Mouse (Mus musculus) ovary, postnatal 10 days (tissue): ENCODE data around the gene Lgals3.

Experiments used
- DNase-seq: peaks from one replicate; pipeline ENCODE4 v3.0.0; 2022; ENCODE audit warnings: low spot score

Gene Lgals3

DNA sequence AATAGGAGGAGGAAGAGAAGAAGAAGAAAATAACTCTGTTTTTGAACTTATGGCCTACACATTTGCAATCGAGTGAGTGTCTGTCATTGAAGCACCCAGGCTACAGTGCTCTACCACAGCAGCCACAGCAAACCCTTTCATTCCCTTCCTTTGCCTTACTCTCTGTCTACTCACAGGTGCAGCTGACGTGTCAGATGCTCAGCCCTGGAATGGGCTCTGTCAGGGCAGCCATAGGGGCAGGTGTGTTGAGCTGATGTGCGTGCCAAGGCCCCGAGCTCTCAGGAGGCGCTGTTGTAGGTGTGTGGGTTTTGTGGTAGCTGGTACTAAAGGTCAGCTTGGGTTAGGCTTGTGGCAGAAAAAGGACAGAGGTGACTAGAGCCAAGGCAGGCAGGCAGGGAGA, 2.2 kb downstream of the Lgals3 start:
- DNase-seq = no peak

DNA sequence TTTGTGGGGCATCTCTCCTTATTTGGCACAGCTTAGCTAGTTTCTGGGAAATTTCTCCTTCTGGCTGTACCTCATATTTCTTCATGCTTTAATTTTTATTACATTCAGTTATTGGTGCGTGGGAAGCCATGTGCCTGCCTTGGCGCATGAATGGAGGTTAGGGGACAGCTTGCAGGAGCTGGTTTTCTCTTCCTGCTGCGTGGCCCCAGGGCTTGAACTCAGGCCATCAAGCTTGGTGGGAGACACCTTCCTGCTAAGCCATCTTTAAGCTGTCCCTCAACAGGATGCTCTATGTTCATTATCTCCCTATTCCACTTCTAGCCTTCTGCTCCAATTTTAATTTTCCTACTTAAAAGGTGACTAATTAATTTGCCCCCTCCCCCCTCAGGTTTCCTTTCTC, 3.2 kb downstream of the Lgals3 start:
- no peak for DNase-seq

DNA sequence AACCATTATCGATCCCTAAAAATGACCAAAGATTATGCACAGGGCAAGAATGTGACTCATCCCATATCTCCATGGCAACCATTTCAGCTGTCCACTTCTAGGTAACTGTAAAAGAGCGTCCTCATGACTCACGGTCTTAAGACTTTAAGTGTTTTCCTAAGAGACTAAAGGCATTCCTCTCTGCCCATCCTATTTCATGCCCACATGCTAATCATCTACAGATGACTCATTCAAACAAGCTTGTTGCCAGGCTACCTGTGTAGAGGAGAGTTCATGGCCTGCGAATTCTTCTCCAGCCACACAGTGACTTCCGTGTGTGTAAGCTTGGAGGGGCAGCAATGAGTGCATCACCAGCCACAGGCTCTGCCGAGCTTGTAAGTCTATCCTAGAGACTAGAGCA, 4.1 kb downstream of the Lgals3 start:
- DNase-seq = no peak

DNA sequence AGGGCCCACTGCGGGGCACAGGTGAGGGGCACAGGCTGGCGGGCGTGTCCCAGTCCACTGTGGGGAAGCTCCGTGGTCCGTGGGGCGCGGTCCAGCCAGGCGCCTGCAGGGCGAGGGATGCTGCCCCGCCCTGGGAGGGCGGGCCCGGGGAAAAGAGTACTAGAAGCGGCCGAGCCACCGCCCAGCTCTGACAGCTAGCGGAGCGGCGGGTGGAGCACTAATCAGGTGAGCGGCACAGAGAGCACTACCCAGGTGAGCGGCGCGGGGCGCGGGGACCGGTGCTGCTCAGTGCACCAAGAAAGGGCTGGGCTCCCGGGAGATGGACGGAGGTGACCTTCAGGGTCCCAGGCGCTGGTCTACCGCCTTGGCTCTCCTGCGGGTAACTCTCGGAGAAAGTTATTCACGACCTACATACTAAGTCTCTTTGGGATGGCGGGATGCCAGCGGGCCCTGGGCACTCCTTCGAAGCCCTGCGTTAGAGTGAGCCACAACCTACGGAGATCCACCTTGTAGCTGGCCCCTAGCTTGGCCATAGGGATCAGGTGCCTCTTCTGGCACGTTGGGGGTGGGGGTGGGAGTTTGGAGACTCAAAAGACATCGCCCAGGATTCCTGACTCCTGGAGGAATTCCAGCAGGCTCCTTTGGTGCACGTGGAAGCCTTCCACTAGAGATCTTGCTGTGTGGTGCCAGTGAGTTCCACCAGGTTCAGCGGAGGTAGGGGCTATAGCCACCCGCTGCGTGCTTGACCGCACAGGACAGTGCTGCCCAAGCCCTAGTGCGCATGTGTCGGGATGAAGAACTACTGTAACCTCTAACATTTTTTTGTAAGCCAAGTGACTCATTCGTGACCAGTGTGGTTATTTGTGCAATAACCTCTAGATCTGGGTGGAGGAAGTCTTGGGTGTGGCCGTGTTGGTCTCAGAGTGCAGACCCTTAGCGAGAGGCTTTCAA, 6.5 kb downstream of the Lgals3 start:
- no peak for DNase-seq

DNA sequence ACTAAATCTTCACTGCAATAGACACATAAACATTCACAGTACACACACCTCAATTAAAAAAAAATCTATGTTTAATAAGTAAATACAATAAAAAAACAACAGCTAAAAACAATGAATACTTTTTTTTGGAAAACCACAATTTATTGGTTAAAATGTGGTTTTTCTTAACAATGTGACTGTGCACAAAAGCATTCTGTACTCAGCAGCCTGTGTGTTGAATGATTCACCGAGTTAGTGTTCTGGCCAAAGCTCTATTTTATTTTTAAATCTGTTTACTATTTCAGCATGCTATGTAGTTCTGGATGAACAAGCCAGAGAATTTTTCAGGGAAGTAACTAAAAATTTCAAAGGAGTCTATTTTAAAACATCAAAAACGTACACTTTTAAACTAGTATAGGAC, 9.0 kb downstream of the Lgals3 start:
- no peak for DNase-seq

DNA sequence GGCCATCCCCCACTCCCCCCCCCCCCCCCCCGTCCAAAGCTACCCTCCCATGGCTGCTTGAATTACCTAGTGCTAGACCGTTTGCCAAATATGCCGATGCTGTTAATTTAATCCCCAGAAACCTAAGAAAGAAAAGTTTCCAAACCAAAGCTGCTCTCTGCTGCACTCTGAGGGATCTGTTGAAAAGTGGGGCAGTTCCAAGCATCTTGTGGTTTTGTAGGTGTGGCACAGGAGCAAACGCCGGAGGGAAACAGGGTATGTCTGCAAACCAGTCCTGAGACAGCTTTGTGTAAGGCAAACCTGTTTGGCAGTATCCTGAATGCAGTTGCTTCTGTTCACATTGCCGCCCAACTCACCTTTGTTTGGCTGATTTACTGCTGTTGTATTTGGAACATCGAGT, 10.8 kb downstream of the Lgals3 start:
- DNase-seq = no peak

DNA sequence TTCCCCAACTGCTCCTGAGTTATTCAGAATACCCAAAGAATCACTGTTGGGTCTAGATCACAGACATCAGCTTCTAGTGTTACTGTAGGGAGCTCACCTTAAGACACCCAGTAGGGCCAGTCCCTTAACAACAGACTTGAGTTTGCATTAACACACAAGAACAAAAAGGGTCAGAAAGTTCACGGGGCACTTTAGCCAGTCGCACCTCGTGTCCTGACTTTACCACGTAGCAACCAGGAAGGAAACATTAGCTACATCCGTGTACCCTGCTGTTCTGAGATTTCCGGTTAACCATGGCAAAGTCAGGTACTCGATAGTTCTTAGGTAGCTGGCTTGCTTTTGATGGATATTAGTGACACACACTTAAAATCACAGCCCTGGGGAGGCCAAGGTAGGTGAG, 16.4 kb downstream of the Lgals3 start:
- no peak for DNase-seq

DNA sequence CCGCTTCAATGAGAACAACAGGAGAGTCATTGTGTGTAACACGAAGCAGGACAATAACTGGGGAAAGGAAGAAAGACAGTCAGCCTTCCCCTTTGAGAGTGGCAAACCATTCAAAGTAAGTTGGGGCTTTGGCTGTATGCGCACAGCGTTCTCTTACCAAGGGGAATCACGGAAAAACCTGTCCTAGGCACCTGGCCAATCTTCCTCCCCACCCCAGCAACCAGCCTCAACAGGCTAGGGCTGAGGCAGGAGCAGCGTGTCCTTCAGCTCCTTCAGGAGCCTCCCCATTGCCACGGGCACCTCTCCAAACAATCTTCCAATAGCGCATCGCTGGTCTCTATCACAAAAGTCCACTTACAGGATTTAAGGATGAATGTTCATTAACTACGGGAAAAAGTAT, 17.1 kb downstream of the Lgals3 start:
- no peak for DNase-seq

DNA sequence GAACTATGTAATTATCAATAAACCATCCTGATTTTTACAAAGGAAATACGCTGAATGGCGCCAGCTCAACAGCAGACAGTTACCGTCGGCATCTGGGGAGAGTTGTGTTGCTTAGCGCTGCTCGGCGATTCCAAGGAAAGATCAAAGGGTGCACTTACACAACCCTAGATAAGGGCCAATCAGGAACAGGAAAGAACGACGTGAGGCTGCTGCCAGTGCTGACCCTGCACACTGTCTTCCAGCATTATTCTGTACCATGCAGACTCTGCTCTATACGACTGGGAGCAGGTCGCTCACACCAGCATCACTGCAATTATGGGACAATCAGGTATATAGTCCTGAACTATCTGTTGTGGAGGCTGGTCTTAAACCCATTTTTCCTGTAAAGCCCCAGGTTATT, 18.6 kb downstream of the Lgals3 start:
- DNase-seq = no peak

DNA sequence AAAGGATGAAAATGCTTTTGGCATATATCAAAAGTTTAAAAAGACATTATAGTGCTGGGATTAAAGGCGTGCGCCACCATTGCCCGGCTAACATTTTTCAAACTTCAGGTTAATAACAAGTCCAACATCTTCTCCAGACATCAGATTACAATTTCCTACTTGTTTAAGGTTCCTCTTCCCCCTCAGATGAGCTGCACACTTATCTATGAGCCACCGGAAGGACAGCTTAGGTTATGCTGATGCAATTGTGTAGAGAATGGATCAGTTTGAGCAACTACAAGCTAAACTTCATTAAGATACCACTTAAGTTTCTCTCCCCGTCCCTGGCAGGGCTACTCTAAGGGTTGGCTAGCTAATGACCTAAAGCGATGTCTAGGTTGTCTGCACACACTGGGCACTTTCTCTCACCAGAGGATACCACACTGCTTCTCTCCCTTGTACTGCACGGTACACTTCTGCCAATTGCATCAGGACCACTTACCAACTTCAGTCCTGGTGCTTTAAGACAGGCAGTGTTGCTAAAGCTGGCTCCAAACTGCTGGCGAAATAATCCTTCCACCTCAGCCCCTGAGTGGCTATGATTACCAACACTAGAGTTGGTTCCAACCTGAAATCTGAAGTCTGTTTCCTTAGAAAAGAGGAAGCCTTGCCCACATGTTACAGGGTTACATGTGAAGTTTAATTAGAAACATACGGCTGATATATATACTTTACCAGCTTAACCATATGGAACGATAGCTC, 26.0 kb downstream of the Lgals3 start:
- DNase-seq = no peak

DNA sequence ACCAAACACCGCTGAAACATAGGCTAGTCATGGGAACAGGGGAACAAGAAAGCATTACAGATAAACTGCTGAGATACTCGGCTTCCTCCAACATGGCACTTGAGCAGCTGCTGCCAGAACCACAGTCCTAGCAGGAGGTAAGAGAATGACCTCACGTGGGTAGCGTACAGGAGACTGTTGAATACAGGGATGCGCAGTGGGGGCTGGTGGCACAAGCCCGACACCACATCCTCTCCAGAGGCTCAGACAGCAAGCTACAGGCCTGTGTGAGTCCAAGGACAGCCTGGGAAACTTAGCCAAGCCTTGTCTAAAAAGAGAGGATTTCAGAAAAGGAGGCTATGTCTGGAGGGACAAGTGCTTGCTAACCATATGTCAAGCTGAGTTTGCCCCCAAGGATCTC, 27.5 kb downstream of the Lgals3 start:
- DNase-seq = no peak

DNA sequence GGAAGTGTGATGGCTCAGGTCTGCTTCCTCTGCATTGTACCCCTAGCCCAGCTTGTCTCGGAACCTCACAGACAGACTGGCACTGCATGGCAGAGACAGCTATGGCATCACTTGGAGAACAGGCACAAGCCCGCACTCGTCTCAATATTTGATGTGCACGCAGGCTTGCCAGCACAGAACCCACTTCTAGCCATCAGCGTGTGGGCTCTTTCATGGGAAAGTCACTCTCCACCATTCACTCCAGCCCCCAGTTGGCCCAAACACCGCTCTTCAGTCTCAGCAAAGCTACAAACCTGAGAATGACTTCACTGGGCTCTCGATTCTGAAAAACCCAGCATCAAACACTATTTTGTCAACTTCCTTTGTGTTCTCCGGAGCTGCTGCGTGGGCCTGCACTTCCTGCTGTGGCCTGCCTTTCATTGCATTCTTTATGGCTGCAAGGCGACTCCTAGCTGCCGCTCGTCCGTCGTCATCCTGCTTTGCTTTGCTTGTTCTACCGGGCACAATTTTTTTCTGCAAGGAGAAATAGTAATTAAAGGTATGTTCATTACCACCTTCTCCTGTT, 28.0 kb downstream of the Lgals3 start:
- DNase-seq = no peak

DNA sequence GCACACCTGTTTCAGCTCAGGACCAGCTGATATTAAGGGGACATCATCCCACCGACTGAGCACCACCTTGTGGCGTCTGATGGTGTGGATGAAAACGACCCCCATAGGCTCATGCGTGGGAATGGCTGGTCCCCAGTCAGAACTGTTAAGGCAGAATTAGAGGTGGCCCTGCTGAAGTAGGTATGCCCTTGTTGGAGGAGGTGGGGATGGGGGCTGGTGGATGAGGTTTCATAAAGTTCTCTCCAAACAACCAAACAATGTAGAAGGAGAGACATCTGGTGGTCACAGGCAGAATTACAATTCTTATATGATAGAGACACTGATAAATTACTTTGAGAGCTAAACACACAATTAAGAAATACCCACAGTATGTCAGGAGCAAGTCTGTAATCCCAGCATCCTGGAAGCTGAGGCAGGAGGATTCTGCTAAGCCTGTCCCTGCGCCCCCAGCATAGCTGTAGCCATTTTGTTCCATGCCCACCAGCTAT, 28.7 kb downstream of the Lgals3 start:
- DNase-seq = no peak

DNA sequence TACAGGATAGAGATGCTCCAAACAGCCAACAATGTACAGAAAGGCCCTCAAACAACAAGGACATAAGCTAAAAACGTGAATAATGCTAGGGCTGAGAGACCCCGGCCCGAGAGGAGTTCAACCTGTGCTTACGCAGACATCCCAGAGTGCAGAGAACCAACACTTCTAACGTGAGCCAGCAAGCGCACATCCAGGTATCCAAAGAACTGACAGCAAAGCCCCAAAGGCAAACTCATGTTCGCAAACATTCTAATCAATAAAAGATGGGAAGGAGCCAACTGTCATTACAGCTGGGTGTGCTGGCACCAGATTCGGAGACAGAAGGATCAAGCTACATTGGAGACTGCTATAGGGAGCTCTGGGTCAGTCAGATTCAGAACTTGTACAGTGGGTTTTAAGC, 35.2 kb downstream of the Lgals3 start:
- DNase-seq = no peak

DNA sequence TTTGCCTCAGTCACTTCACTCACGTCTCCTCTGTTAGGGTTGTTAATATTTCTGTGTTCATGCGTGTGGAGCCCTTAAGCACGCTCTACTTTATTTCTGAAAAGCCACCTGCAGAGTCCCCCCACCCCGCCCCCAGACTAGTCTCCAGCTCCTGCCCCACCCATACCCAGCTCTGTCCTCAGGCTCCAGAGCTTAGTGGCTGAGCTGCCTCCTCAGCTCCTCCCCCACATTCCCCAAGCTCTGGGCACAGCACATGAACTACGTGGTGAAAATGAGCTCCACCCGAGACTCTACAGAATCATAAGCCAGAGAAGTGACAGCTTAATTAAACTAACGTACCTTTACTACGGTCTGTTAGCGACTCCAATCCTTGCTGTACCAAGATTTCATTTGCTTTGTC, 38.4 kb downstream of the Lgals3 start:
- DNase-seq = no peak

DNA sequence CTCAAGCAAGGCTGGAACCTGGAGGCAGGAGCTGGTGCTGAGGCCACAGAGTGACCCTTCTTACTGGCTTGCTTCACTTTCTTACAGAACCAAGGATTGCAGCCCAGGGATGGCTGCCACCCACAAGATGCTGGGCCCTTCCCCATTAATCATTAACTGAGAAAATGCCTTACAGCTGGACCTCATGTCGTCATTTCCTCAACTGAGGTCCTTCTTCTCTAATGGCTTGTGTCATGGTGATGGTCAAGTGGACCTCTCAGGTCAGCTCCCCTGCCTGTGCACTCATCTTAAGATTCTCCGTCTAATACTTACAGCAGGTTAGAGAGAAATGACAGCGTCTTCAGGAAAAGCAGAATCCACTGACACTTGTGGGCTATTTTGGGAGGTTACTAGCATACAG, 49.8 kb downstream of the Lgals3 start:
- DNase-seq = no peak

DNA sequence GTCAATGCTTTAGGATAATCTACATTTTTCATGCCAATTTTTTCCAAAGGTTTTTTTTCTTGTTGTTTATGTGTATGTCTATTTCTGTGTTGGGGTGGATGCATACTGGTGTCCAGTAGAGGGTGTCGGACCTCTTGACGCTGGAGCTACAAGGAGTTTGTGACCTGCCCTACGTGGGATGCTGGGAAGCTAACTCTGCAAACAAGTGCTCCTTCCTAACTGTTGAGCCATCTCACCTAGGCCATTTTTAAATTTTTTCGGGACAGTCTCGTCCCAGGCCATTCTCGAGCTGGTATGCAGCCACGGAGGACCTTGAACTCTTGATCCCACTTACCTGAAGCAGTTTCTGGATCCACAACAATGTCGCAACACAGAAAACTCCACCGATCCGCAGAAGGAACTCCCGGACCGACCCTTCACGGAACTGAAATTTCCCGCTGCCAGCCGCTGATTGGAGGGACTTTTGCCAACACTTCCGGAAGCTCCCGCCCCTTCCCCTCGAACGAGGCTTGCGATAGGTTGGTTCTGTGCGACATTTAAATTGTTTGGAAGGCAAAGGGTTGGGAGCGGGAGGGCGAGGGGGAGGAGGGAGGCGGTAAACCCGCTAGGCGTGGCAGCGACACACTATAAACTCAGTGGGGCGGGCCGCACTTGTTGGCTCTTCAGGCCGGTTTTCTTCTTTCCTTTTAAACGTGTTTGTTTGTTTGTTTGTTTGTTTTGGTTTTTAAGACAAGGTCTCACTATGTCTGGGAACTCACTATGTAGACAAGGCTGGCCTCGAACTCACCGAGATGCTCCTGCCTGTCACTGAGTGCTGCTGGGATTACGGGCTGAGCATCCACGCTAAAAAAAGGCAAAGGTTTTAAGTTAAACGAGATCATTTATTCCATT, 50.5 kb downstream of the Lgals3 start, which contains the start of gene Dlgap5:
Gene Dlgap5, minus strand, starts transcription at position 633 of the 891 bp plus-strand sequence.
- peak; percentile 75 for DNase-seq

DNA sequence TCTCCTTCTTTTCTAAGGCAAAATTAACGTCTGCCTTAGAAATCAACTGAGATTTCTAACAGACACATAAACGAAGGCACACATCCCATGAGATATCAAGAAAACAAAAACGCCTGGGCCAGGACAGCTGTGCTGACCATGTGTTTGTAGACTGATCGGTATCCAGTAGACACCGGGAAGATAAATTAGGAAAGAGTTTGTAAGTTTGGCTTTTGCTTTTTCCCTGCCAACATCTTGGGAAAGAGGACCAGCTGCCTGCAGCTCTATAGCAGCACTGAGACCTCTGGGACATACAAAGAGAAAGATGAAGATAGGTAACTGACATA, 51.1 kb downstream of the Lgals3 start:
- DNase-seq = no peak

DNA sequence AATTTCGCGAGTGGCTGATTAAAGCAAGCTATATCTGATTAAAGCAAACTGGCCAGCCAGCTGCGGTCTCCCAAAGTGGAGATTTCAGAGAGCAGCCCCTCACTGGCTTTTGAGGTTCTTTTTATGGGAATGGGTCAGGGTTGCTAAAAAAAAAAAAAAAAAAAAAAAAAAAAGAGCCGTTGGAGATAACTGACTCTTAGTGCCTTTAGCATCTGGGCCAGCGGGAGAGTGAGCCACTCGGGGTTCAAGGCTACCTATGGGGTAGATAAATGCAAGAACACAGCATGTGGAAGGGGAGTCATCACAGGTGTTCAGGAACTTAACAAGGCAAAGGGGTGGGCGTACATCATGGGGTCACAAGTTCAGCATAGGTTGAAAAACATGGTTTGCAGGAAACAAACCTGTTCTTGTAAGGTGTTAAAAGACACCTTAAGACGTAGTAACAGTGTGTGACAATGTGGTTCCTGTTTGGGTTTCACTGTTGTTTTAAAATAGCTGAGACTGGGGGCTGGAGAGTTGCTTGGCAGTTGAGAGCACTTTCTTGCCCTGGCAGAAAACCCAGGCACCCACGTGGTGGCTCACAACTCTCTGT, 51.6 kb downstream of the Lgals3 start:
- DNase-seq = no peak

DNA sequence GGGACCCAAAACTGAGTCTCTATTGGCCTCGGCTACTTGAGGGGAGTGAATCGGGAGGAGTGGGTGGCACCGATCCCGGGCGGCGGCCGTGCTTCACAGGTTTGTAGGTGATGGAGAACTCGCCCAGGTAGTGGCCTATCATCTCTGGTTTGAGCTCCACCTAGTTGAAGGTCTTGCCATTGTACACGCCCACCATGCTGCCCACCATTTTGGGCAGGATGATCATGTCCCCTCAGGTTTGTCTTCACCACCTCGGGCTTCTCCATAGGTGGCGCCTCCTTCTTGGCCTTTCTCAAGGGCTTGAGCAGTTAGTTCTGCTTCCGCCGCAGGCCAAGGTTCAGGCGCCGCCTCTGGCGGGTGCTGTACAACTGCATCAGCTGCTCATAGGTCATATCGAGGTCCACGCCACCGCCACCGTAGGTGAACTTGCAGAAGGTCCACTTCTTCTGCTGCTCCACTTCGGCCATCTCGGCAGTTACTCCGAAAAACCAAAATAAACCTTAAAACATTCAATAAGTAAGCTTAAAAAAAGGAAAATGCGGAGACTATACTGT, 52.2 kb downstream of the Lgals3 start:
- DNase-seq = no peak

DNA sequence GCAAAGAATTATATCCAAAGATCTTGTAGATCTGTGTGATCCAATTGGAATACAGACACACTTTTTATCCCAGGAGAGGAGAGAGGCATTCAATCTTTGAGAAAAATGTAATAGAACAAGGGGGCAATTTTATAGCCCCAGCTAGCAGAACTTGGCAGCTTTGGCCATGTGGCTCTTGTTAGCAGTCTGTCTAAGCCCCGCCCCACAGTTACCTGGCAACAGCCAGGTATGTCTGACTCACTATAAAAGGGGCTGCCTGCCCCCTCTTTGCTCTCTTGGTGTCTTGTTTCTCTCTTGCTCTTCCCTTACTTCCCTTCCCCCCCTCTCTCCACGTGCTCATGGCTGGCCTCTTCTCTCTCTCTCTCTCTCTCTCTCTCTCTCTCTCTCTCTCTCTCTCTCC, 54.1 kb downstream of the Lgals3 start:
- no peak for DNase-seq
